Mouse (Mus musculus) G1E-ER4 (cell line): ENCODE results near the gene Slc25a31. TPM values are rescaled to one million over a fixed set of nuclear protein-coding genes. Genes with fewer than 3 reads are reported as not detected.
A peak's percentile ranks its signal among the peaks of the same experiment; 100 is the strongest.

Experiments
- GATA1 ChIP-seq: IDR thresholded peaks from one replicate; pipeline ENCODE4 v1.8.0; 2012; ENCODE audit warnings: low read length, inconsistent platforms
- polyA plus RNA-seq: library from polyadenylated mRNA; stranded (reverse); fragments of >175 nt; gene quantifications from 2 replicates; pipeline ENCODE4 v1.2.3, GENCODE M21; 2012

The Slc25a31 gene
- polyA plus RNA-seq, 1 experiment = not detected

DNA sequence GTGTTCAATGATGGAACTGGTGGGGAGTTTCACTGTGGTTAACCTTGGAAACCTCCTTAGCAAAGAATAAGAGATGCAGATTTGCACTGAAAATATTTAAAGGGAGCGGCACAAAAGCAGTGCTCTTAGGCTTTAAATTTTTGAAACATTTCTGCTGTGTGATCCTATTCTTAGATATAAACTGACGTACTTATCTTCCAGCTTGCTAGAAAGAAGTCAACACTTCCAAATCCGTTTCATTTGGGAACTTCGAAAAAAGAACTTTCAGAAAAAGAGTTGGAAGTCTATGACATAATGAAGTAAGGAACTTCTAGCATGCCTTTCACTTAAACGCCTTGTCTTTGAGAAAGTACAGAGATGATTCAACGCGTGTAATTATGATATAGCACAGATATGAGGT, 14.7 kb upstream of the Slc25a31 start:
- no peak for TF ChIP-seq GATA1

DNA sequence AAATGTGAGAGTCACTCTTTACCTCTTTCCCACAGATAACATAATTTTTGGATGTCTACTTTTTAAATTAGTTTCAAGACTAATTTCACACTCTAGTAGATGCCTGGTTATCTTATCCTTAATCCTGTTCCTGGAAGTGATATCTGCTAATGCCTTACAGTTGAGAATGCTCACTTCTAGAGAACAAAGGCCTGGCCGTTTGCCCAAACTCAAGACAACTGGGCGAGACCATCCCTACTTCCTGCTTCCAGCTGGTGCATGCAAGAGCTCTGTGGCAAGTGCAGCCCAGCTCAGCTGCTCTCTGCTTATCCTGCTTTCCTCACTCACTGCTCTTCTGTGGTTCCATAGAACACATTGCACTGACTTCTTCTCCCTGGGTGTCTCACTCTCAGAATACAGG, 14.2 kb upstream of the Slc25a31 start:
- peak; percentile 39 for TF ChIP-seq GATA1

DNA sequence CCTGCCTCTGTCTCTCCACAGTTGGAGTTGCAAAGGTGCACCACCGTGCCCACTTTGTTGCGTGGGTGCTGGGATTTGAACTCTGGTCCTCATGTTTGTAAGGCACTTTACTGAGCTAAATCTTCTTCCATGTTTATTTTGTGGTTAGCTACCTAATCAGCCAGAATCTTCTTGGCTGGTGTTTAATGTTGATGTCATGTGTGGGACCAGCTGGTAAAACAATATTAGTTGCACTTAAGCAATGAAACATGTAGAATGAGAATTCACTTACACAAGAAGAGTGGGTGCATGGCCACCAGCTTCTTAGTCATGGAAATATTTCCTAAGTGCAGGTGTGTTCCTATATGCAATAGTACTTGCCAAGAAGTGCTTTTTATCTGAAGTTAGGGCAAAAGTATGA, 13.5 kb upstream of the Slc25a31 start:
- TF ChIP-seq GATA1 = no peak

DNA sequence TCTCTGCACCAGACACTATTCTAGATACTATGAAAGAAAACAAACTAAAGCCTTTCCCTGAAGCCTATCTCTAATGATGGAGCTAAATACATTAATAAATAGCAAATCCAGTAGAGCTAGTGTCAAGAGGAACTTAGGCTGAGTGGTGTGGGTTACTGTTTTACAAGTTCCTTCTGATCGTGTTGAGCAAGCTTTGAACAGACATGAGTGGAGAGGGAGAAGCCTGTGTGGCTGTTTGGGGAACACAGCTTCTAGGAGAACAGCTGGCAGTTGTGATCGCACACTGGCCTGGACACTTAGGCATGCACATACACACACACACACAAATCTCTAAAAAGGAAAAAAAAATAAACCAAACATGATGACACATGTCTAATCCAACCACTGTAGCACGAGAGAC, 9.8 kb upstream of the Slc25a31 start:
- TF ChIP-seq GATA1 = no peak

DNA sequence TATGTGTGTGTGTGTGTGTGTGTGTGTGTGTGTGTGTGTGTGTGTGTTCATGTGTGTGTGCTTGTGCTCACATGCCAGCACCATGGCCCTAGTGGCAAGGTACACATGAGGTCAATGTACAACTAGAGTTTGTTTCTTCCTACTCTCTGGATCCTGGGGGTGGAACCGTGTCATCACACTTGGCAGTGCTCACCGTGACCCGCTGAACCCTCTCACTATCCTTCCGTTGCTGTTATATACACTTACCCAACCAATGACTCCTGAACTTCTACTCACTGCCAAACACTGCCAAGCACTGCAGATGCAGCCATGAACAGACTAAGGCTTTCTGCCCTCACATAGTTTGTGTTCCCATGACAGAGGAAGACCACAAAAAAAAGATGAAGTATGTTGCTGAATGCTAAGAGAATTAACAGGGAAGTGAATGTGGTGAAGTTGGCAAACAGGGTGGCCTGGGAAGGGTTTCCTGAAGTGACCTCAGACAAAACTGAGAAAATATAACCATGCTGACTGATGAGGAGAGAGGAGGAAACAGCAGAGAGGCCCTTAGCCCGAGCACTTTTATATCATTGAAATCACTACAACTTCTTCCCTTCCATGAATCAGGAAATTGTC, 3.7 kb upstream of the Slc25a31 start:
- no peak for TF ChIP-seq GATA1

DNA sequence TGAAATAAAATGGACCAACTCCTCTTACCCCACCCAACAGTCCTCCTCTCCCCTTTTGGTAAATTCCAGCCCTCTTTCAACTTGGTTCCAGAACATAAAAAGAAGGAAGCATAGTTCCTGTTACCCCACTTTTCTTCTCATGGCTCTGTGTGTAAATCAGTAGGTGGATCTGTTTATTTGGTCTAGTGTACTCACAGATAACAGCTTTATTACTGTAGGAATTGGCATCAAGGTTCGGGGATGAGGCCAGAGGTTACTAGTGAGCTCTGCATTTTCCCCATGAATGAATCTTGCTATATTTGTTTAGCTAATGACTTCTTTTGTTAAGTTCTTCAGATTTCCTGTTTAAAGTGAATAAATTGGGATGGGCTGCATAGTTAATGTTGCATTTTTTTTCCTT, 7.4 kb downstream of the Slc25a31 start:
- TF ChIP-seq GATA1 = no peak

DNA sequence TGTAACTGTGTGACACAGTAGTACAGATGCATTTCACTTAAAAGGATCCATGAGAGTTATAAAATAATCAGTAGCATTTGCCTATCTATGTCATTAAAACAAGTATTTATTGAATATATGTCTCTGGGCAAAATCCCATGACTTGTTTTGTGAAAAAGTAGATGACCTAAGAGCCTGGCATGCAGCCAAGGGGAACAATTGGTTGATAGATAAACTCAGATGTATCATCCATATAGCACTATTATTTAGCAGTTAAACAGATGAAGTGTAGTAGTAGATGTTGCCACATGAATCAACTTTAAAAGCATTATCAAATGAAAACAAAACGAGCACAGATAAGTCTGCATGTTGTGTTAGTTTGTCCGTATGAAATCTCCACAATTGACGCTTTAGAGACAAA, 10.4 kb downstream of the Slc25a31 start:
- no peak for TF ChIP-seq GATA1

DNA sequence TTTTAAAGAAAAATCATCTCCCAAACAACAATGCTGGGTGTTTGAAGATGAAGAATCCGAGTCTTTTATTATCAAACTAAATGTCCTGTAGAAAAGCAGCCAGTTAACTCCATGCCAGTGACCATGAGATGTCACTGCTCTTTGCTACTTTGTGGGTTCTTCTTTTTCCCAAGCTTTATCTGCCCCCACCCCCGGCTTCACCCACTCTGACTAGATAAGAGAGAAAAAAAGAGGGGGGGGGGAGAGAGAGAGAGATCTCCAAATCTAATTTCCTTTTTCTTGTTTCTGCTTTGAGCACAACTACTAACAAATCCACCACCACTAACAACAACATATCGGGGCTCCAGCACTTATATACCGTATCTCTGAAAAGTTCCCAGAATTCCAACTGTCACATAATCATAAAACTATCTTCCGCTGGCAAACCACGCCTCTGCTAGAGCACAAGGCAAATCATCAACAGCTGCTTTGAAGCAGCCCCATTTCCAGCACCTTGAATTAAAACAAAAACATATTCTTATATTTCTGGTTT, 29.8 kb downstream of the Slc25a31 start:
- no peak for TF ChIP-seq GATA1

DNA sequence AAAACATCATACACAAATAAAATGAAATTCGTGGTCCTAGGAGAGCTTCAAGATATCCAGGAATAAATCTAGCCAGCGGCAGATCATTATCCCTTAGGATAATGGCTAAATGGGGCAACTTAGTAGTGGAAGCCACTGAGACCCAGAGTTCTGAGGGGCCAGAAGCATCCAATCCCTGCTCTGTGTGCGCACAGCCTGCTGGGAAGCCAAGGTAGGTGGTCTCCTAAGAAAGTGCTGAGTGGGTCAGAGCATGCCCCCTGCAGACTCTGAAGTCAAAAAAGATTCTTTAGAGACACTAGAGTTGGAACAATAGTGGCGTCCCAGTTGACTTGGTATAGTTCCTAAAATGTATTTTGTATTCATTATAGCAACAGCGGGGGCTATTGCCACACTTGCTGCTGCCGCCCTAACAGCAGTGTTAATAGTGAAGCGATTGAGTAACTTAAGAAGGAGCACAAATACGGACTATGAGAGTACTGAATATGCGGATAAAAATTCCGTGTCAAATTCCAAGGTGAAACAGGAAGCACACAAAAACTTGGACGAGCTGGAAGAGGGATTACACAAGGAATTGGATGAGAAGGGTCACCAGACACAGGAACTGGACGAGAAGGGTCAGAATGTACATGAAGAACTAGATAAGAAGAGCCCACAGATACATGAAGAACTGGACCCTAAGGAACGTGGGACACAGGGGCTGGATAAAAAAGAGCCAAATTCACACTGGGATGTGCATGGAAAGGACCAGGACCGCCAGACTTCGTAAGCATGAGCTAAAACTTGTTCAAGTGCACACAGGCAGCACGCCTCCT, 35.6 kb downstream of the Slc25a31 start, which contains the start of gene Hspa4l:
Gene Hspa4l (plus strand): TSS at position 472 of the 812 bp plus-strand sequence.
- TF ChIP-seq GATA1 = no peak

DNA sequence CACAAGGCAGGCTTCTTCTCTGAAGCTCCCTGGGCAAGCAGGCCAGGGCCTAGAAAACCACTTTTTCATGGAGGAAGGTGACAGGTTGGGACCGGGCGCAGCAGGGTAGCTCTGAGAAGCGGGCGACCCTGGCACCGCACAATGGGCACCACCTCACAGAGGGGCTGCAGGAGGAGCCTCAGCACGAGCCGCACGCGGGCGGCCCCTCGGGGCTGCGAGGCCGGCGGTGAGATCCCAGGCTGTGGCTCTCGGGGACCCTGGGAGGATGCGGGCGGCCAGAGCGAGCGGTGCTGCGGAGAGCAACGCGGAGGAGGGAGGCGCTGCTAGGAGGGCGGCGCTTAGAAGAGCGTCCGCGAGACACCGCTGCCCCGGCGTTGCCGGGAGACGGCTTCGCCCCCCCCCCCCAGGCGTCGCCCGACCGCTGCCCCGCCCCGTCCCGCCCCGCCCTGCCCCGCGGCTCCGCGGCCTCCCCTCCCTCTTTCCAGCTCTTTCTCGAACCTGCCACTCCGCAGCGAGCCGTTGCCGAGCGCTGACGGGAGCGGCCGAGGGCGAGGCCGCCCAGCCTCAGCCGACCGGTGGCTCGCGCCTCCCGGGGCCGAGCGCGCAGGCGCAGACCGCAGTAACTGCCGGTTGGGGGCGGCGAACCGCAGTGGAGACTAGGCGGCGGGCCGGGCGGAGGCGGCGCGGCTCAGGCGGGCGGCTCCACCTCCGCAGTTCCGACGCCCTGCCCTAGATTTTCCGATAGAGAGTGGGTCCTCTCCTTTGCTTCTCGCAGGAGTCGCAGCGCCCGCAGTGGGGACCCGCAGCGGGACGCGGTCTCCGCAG, 36.4 kb downstream of the Slc25a31 start:
- TF ChIP-seq GATA1 = no peak

DNA sequence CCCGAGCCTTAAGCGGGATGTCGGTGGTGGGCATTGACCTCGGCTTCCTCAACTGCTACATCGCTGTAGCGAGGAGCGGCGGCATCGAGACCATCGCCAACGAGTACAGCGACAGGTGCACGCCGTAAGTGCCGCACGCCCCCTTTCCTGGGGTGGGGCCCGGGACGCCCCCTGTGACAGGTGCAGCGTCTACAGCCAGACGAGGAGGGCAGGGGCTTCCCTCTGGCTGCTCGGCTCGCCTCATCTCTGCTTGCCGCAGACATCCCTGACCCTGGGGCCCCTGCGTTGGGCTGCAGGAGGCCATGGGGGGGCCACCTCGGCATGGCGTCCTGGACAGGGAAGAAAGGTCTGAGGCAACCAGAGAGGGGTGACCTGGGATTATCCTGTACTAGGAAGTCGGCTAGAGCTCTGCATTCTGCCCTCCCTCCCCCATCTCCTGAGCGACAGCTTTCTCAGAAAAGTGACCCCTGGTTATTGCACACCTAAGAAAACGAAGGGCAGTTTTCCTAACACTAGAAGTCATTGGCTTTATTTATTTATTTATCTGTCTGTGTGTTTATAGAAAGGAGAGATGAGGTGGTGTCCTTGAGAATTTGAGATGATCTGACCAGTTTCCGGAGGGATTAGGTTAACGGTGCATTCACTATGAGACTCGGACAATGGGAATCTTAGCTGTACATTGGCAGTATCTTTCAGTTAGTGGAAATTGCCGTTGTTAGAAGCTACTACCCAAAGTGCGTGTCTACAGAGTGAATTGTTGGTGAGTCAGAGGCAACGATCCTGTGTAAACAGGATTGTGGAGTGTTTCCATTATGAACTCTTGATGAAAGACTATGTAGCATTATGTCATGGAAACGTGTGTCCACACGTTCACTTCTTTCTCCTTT, 37.2 kb downstream of the Slc25a31 start:
- no peak for TF ChIP-seq GATA1

DNA sequence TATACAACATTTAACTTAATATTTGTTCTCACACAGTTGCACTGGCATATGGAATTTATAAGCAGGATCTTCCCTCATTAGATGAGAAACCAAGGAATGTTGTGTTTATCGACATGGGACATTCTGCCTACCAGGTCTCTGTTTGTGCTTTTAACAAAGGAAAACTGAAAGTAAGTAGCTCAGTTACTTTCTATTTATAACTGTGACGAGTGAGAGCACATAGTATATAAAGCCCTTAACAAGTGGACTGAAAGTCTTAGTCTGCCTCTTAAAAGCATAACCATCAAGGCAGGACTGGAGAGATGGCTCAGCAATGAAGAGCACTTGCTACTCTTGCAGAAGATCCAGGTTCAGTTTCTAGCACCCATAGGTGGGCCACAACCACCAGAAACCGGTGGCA, 52.1 kb downstream of the Slc25a31 start:
- no peak for TF ChIP-seq GATA1

DNA sequence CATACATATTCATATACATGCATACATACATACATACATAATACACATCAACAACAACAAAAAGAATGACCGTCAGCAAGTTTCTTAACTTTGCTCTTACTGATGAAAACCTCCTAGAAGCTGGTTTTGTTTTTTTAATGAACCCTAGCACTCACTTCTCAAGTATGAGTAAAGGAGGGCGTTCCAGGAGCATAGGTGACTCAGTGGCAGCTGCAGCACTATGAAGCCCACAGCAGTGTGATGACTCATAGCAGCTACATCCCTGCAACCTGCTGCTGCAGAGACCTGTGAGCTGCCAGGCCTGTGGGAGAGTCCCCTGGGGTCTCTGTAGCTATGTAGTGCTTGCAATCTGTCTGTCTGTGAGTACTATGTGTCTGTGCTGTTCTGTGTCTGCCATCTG, 52.7 kb downstream of the Slc25a31 start:
- no peak for TF ChIP-seq GATA1

Other genes with a start within 250 kb of the Slc25a31 start
- gene Intu, start 177.6 kb upstream of the Slc25a31 start, polyA plus RNA-seq = 0.90 and 1.6 TPM in 2 replicates
- 11.0 and 14.1 TPM in 2 replicates for gene Hspa4l, start 35.6 kb downstream of the Slc25a31 start, polyA plus RNA-seq
- 13.7 and 21.6 TPM in 2 replicates for gene Plk4, start 91.2 kb downstream of the Slc25a31 start, polyA plus RNA-seq
- 0.68 and 1.0 TPM in 2 replicates for gene Mfsd8, start 138.0 kb downstream of the Slc25a31 start, polyA plus RNA-seq
- 1.2 and 1.9 TPM in 2 replicates for gene Abhd18, start 138.1 kb downstream of the Slc25a31 start, polyA plus RNA-seq
- gene 1700034I23Rik, start 193.7 kb downstream of the Slc25a31 start, polyA plus RNA-seq = not detected in 2 replicates
- gene Larp1b, start 241.0 kb downstream of the Slc25a31 start, polyA plus RNA-seq = 39.8 and 46.4 TPM in 2 replicates